Mouse (Mus musculus): ENCODE results near the gene Taf6l.

The Taf6l gene

GRCm38 (mm10) chr19:8786008-8786781, at the start of gene Taf6l:
Gene Taf6l (minus strand): TSS chr19:8786417.
- DNase-seq (ENCODE audit: low read depth) = peak; percentile 96

DNA sequence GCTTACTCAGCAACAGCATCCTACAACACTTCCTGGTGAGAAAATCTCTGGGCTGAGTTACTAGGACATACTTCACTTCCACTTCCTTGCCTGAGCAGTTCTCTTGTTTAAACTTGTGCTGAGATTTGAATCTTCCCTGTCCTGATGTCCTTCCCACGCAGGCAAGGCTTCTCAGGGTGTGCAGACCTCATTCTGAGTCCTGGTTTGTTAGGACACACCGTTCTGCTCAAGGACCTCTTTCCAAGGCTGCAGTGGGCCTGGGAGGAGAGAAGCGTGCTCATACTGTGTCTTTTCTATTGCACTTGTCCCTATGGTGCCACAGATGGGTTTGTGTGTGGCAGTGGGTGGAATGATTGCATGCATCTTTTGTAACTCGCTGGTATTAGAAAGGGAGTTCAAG, 46.8 kb upstream of the Taf6l start:
- DNase-seq (ENCODE audit: low read depth) = no peak

- DNase-seq (ENCODE audit: low read depth) = no peak
These were observed 45.0 kb upstream of the Taf6l start for GRCm38 (mm10) chr19:8831262-8831661.

- DNase-seq (ENCODE audit: low read depth) = no peak
These were observed 44.4 kb upstream of the Taf6l start for GRCm38 (mm10) chr19:8830664-8831063.

GRCm38 (mm10) chr19:8829660-8830059, 43.4 kb upstream of the Taf6l start, which contains the start of gene AC129217.1:
Gene AC129217.1 (plus strand): TSS chr19:8829773.
- no peak for DNase-seq (ENCODE audit: low read depth)

- DNase-seq (ENCODE audit: low read depth) = no peak
These were observed 36.5 kb upstream of the Taf6l start for GRCm38 (mm10) chr19:8822696-8823095.

- DNase-seq (ENCODE audit: low read depth) = no peak
These were observed 34.9 kb upstream of the Taf6l start for GRCm38 (mm10) chr19:8821146-8821545.

- no peak for DNase-seq (ENCODE audit: low read depth)
These were observed 34.3 kb upstream of the Taf6l start for GRCm38 (mm10) chr19:8820424-8820956.

GRCm38 (mm10) chr19:8819596-8820423, 33.6 kb upstream of the Taf6l start, which contains the start of gene Hnrnpul2:
Gene Hnrnpul2 (plus strand): TSS chr19:8820010.
- peak; percentile 100 for DNase-seq (ENCODE audit: low read depth)

GRCm38 (mm10) chr19:8818801-8819595, 32.8 kb upstream of the Taf6l start, which contains the start of gene Ttc9c:
Gene Ttc9c (minus strand): TSS chr19:8819333.
- DNase-seq (ENCODE audit: low read depth) = peak; percentile 100

DNA sequence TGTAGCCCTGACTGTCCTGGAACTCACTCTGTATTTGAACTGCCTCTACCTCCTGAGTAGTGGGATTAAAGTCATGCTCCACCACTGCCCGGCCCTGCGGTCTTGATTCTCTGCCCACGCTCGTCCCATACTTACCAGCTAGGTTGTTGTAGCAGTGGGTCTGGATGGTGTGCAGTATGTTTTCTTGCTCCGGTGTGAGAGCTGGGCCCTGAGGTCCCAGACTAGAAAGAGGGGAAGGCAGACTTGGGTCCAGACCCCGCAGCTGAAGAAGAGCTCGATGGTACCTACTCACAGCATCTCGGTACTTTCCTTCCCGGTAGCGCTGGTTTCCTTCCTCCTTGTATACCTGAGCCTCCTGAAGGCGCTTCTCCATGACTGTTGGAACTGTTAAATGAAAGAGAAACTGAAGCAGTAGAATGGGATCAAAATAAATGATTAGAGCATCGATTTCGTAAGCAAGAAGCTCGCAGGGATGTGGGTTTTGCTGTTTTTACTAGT, 32.1 kb upstream of the Taf6l start:
- DNase-seq (ENCODE audit: low read depth) = no peak

GRCm38 (mm10) chr19:8817001-8817400, 30.8 kb upstream of the Taf6l start:
- DNase-seq (ENCODE audit: low read depth) = no peak

DNA sequence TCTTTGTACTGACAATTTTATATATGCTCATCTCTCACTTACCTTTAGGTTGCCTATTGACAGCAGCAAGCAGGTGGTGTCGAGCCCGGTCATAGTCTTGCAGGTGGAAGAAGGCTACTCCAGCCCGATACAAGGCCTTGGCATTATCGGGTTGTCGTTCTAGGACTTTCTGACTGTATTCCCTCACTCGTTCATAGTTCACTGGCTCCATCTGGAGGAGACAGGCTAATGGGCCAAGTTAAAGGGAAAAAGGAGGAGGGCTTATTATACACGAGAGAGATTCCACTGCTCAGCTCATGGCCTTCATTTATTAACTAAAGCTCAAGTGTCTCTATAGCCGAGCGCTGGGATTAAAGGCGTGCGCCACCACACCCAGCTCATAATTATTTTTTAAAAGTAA, 29.6 kb upstream of the Taf6l start:
- DNase-seq (ENCODE audit: low read depth) = peak; percentile 51

DNA sequence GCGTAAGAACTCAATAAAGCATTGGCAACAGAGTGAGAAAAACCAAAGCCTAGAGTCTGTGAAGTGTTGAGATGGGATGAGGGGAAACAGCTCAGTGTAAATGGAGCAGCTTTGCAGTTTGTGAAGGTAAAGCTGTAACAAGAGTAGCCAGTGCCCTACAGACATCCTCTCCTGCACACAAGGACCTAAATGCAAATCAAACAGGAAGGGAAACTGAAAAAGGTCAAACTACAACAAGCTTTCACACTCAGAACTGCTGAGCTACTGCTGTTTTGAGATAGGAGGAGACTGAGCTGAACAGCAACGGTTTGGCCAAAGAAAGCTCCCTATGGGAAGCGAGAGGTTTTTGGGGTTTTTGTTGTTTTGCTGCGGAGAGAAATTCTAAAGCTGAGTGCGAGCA, 20.6 kb upstream of the Taf6l start:
- no peak for DNase-seq (ENCODE audit: low read depth)

GRCm38 (mm10) chr19:8803879-8804660, 17.9 kb upstream of the Taf6l start:
- DNase-seq (ENCODE audit: low read depth) = no peak

DNA sequence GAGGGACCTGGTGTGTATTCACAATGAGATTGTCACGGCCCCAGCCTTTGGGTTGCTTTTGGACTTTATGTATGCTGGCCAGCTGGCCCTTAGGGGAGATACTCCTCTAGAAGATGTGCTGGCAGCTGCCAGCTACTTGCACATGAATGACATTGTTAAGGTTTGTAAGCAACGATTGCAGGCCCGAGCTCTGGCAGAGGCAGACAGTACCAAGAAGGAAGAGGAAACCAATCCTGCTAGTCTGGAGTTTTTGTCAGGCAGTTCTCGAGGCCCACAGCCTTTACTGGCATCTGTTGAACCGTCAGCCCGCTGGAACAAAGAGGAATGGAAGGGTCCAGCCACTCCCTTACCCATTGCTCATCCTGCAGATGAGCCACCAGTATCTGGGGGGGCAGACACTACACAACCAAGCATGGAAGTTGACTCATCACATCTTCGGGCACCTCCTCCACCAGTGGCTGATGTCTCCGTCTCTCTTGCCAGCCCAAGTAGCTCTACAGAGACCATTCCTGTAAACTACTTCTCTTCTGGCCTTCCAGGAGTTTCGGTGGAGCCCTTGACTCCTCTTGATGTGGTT, 17.1 kb upstream of the Taf6l start:
- peak; percentile 21 for DNase-seq (ENCODE audit: low read depth)

DNA sequence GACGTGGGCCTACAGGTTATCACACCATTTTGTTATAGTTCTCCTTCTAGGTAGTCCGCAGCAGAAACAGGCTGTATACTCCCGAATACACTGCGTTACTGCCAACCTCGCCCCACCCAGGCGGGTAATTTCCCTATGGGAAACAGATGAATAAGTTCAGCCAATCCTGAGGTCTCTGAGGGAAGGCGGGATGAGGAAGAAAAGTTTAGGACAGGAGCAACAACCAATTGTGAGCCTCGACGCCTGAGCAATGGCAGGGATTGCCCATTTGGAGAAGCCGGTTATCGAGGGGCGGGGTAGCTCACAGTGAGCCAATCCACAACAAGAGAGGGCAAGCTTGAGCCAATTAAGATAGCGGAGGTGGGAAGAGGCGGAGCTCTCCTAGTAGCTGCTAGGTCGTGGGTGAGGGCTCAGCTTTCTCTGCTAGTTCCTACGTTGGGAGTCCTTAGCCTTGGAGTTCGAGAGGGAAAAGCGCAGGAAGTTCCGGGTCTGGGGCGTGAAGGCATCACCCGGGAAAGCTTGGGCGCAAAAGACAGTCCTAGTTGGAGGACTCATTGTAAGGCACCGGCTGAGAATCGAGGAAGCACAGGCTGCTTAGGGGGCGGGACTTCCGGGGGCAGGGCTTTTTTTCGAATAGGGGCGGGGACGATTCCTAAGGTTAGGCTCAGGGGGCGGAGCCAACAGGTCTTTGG, 16.1 kb upstream of the Taf6l start, which contains the start of gene Zbtb3:
Gene Zbtb3 (plus strand): TSS at position 426 of the 692 bp plus-strand sequence.
- DNase-seq (ENCODE audit: low read depth) = peak; percentile 98

- peak; percentile 49 for DNase-seq (ENCODE audit: low read depth)
These were observed 12.7 kb upstream of the Taf6l start for GRCm38 (mm10) chr19:8798947-8799315.

DNA sequence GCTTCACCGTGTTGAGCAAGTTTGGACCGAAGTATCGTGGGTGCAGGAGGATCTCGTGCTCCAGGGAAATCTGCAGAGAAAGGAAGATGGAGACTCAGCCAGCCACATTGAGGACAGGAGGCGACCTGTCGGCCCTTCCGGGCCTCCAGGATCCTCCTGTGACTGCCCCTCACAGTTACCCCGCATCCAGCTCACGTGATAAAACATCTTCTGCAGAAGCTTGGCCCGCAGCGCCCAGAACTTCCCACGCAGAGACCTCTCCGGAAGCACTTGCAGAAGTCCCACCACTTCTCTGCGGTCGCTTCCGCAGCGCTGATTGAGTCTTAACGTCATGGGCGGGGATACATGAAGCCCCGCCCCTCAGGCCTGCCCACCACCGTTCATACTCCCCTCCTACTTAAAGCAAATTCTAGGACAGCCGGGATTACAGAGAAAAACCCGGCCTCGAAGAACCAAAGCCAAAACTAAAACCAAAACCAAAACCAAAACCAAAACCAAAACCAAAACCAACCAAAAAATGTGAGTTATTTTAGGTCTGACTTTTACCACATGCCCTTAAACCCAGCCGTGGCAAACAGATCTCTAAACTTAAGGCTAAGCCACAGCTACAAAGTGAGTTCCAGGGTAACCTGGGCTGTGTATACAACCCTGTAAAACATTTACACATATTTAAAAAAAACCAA, 12.2 kb upstream of the Taf6l start, which contains the start of gene Polr2g:
Gene Polr2g (minus strand): TSS at position 314 of the 683 bp plus-strand sequence.
- DNase-seq (ENCODE audit: low read depth) = peak; percentile 99
